Mouse (Mus musculus) brain, embryonic 14.5 days (tissue): ENCODE data around the gene Gpm6b.

Experiments
- CTCF ChIP-seq: fragments of 200-500 bp; IDR thresholded peaks from 2 replicates; pipeline ENCODE4 v1.5.1; 2012; ENCODE audit warnings: inconsistent platforms, mild to moderate bottlenecking, moderate library complexity, borderline replicate concordance; ENCODE audit not compliant: insufficient read depth, insufficient read length; ENCODE audit errors: extremely low read depth
- POLR2A ChIP-seq: fragments of 200-500 bp; IDR thresholded peaks from 2 replicates; pipeline ENCODE4 v1.6.1; 2012; ENCODE audit warnings: mild to moderate bottlenecking, inconsistent platforms, borderline replicate concordance; ENCODE audit not compliant: poor library complexity, insufficient read depth, insufficient read length, severe bottlenecking; ENCODE audit errors: extremely low read depth

GRCm38 (mm10) chrX:166304355-166304754, 65.6 kb downstream of the Gpm6b start:
- TF ChIP-seq POLR2A (no peak), CTCF (no peak)
